Mouse (Mus musculus) neural tube, embryonic 14.5 days (tissue): ENCODE results near the gene Hist1h1b. TPM values are rescaled to one million over a fixed set of nuclear protein-coding genes. Genes with fewer than 3 reads are reported as not detected.
"Not testable (repeated sequence)": the region's sequence is repeated elsewhere in the genome, so short reads cannot be mapped to it uniquely, and the experiment has no call there.

Experiments used
- ATAC-seq: fragments of 200-750 bp; cut with Nextera tagmentation; 2 replicates; pipeline ENCODE4 v1.8.0; 2017; ENCODE audit warnings: low read depth, mild to moderate bottlenecking, moderate TSS enrichment, moderate library complexity
- H3K27ac ChIP-seq: fragments of 300-500 bp; sonication (generic); 2 replicates; pipeline ENCODE4 v1.5.1; 2014; ENCODE audit warnings: low read depth, mild to moderate bottlenecking, control low read depth, low read length, moderate library complexity, mixed read lengths
- H3K27me3 ChIP-seq: fragments of 300-500 bp; sonication (generic); 2 replicates; pipeline ENCODE4 v1.6.1; 2014; ENCODE audit warnings: low read length; ENCODE audit not compliant: control insufficient read depth, insufficient read depth
- H3K36me3 ChIP-seq: fragments of 300-500 bp; sonication (generic); 2 replicates; pipeline ENCODE4 v1.6.1; 2014; ENCODE audit warnings: low read length, mixed read lengths; ENCODE audit not compliant: control insufficient read depth, insufficient read depth
- H3K4me1 ChIP-seq: fragments of 300-500 bp; sonication (generic); 2 replicates; pipeline ENCODE4 v1.6.1; 2014; ENCODE audit warnings: low read length; ENCODE audit not compliant: control insufficient read depth, insufficient read depth
- H3K4me2 ChIP-seq: fragments of 300-500 bp; sonication (generic); 2 replicates; pipeline ENCODE4 v1.6.1; 2014; ENCODE audit warnings: mild to moderate bottlenecking, low read depth, low read length, control low read depth
- H3K4me3 ChIP-seq: fragments of 300-500 bp; sonication (generic); 2 replicates; pipeline ENCODE4 v1.5.1; 2014; ENCODE audit warnings: low read depth, low read length, control low read depth, mixed read lengths
- H3K9ac ChIP-seq: fragments of 300-500 bp; sonication (generic); replicated peaks from 2 replicates; pipeline ENCODE4 v1.6.1; 2014; ENCODE audit warnings: low read depth, mild to moderate bottlenecking, control low read depth, low read length, mixed read lengths
- H3K9me3 ChIP-seq: fragments of 300-500 bp; sonication (generic); 2 replicates; pipeline ENCODE4 v1.6.1; 2016; ENCODE audit warnings: low read length; ENCODE audit not compliant: control insufficient read depth
- WGBS: fragments of 180-500 bp; shearing (Covaris S2); extraction: QIAGEN DNeasy Blood & Tissue Kit; methylation state at CpG from one replicate; pipeline ENCODE4 v1.1.7; 2014; 5-methylcytosine and 5-hydroxymethylcytosine counted together
- polyA plus RNA-seq: library from polyadenylated mRNA; unstranded; fragments of >200 nt; fragmentation: Nextera tagmentation; extraction: Ambion mirVana; gene quantifications from 2 replicates; pipeline ENCODE4 v1.2.1, GENCODE M21; 2014

The Hist1h1b gene
- polyA plus RNA-seq: 0.68 and 1.3 TPM in 2 replicates

DNA sequence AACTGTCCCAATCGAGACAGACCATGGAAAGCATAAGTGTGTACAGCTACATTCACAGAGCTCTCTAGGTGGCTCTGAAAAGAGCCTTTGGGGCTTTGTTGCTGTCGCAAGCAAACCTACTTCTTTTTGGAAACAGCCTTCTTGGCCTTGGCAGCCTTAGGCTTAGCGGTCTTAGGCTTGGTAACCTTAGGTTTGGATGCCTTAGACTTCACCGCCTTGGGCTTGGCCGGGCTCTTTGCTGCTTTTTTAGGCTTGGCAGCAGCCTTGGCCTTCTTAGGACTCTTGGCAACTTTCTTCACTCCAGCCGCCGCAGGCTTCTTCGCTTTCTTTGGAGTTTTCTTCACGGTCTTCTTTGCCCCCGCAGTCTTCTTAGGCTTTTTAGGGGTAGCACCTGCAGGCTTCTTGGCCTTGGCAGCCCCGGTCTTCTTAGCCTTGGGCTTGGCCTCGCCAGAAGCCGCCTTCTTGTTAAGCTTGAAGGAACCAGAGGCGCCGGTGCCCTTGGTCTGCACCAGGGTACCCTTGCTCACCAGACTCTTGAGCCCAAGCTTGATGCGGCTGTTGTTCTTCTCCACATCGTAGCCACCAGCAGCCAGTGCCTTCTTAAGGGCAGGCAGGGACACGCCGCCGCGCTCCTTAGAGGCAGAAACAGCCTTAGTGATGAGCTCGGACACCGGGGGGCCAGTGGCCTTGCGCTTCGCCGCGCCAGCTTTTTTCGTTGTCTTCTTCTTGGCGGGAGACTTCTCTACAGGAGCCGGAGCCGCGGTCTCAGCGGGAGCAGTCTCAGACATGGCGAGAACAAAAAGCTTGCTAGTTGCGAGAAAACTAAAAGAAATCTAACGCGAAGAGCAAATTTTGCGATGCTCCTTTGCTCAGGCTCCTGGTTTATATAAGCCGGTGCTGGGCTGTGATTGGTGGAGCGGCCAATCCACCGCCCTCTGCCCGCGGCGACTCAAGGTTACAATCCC, at the start of gene Hist1h1b:
Hist1h1b (minus strand) TSS at position 859 of the 965 bp plus-strand sequence.
- no peaks in the 10 kb centered on the region for H3K27me3 ChIP-seq
- peak within 1 kb of the TSS; percentile 39 for H3K9ac ChIP-seq
- H3K4me1 ChIP-seq: peaks cover 19% of the 10 kb centered on the region
- no peak for ATAC-seq
- under 1% methylated on average over 44 of the region's 44 CpGs for WGBS
- peak within 1 kb of the TSS; percentile 70 for H3K4me2 ChIP-seq
- no peaks in the 10 kb centered on the region for H3K9me3 ChIP-seq
- H3K27ac ChIP-seq: peak within 1 kb of the TSS; percentile 10; the same call in 1 of the 2 replicates
- peak within 1 kb of the TSS; percentile 37 for H3K4me3 ChIP-seq
- H3K36me3 ChIP-seq: no peaks in the 10 kb centered on the region

DNA sequence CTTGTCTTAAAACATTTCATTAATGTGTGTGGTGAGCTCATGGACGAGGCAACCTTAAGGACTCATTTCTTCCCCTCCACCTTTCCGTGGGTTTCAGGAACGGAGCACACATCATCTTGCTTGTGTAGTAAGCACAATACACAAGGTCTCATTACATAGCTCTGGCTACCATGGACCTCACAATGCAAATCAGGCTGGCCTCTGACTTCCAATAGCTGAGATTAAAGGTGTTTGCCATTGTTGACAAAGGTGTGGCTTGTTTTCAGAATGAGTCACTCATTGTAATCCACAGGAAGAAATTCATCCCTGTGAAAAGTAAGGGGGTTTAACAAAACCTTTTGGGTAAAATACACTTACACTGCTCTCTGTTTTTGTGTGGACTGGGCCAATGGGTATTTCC, 48.1 kb upstream of the Hist1h1b start:
- Histone ChIP-seq H3K4me2 (no peak overlapping the region), H3K27me3 (no peaks in the 10 kb centered on the region), H3K4me3 (no peak overlapping the region), H3K27ac (no peak overlapping the region), H3K9ac (no peak overlapping the region), H3K4me1 (no peaks in the 10 kb centered on the region), H3K36me3 (no peaks in the 10 kb centered on the region), H3K9me3 (no peaks in the 10 kb centered on the region)
- 89% methylated on average over 3 of the region's 3 CpGs for WGBS
- no peak for ATAC-seq

DNA sequence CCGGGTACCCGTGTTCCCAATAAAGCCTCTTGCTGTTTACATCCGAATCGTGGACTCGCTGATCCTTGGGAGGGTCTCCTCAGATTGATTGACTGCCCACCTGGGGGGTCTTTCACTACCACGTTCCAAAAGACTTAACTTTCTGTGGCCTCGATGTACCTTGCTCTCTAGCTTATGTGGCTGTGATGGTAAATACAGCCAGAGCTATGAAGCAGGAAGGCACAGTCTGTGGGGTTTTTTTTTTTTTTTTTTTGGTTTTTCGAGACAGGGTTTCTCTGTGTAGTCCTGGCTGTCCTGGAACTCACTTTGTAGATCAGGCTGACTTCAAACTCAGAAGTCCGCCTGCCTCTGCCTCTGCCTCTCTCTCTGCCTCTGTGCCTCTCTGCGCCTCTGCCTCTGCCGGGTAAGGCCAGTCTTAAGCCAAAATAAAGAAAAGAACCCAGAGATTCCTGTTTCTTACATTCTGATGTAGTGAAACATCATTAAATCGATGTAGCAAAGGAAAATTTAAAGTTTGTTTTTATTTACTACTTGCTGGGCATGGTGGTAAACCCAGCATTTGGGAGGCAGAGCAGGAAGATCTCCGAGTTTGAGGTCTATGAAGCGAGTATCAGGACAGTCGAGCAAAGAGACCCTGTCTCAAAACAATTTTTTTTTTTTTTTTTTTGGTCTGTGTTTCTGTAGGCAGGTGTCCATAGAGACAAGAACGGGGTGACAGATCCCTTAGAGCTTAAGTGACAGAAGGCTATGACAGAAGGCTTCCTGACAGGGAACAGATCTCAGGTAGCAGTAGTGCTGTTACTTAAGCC, 39.9 kb upstream of the Hist1h1b start:
- H3K27me3 ChIP-seq, H3K4me2 ChIP-seq, H3K9ac ChIP-seq, H3K9me3 ChIP-seq, H3K36me3 ChIP-seq, ATAC-seq, H3K4me1 ChIP-seq, H3K4me3 ChIP-seq, H3K27ac ChIP-seq: not testable (repeated sequence)
- 67% methylated on average over 6 of the region's 16 CpGs for WGBS

DNA sequence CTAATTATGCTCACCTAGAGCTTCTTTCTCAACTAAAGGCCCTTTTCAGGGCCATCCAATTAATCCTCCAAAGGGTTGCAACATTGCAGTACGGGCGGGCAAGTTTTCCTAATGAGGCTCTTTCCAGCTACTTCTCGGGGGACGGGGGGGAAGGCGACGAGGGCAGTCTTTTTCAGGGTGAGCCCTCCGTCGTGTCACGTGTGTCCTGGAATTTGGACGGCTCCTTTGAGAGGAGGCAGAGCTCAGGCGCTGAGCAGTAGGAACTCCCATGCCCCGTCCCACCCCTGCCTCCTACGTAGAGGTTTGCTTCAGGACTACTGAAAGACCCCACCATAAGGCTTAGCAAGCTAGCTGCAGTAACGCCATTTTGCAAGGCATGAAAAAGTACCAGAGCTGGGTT, 31.7 kb upstream of the Hist1h1b start:
- not testable (repeated sequence) for H3K9ac ChIP-seq, H3K4me1 ChIP-seq, H3K4me3 ChIP-seq, H3K36me3 ChIP-seq, H3K27ac ChIP-seq, H3K27me3 ChIP-seq, H3K9me3 ChIP-seq
- ATAC-seq: peak; percentile 29; the same call in 1 of the 2 replicates
- H3K4me2 ChIP-seq: peak overlapping the region; percentile 27; the same call in 1 of the 2 replicates
- 0% methylated on average over 11 of the region's 14 CpGs for WGBS

DNA sequence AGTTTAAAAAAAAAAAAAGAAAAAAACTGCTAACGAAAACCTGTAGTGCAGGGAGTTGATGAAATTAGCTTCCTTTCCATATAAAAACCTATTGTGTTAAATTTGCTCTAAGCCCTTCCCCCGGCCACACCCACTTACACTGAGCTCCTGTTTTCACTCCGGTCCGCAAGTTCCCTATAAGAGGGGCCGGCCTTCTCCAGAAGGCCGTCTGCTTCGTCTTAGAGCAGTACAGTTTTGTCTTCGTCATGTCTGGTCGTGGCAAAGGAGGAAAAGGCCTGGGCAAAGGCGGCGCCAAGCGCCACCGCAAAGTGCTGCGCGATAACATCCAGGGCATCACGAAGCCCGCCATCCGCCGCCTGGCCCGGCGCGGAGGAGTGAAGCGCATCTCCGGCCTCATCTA, 31.1 kb upstream of the Hist1h1b start, which contains the start of gene Hist1h4m:
Hist1h4m (plus strand) TSS at position 208 of the 400 bp plus-strand sequence.
- H3K27ac ChIP-seq, H3K9ac ChIP-seq, H3K27me3 ChIP-seq, H3K4me3 ChIP-seq, H3K36me3 ChIP-seq, H3K4me1 ChIP-seq, H3K9me3 ChIP-seq: not testable (repeated sequence)
- WGBS: no CpG with 5 or more reads among the region's 24 CpGs
- H3K4me2 ChIP-seq: peak within 1 kb of the TSS; percentile 27; the same call in 1 of the 2 replicates
- ATAC-seq: peak; percentile 66

DNA sequence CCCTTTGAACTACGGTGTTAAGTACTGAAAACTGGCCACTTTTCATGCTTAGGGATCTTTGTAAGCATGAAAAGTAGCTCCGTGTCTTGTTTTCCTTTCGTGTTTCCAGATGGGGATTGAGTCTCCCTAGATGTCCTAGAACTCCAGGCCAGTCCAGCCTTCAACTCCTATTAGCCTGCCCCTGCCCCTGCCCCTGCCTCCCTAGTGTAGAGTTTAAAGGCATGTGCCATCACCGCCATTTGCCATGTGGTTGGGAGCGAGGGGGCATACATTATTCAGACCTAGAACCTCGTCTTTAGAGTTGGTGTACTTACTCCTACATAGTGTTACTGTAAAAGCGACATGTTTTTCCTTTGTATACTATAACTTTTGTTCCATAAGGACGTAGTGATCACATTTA, 30.6 kb upstream of the Hist1h1b start:
- H3K4me2 ChIP-seq, H3K9ac ChIP-seq, H3K27ac ChIP-seq, H3K9me3 ChIP-seq, H3K4me3 ChIP-seq, H3K27me3 ChIP-seq, H3K36me3 ChIP-seq, H3K4me1 ChIP-seq: not testable (repeated sequence)
- WGBS: no CpG with 5 or more reads among the region's 8 CpGs
- ATAC-seq: peak; percentile 22

DNA sequence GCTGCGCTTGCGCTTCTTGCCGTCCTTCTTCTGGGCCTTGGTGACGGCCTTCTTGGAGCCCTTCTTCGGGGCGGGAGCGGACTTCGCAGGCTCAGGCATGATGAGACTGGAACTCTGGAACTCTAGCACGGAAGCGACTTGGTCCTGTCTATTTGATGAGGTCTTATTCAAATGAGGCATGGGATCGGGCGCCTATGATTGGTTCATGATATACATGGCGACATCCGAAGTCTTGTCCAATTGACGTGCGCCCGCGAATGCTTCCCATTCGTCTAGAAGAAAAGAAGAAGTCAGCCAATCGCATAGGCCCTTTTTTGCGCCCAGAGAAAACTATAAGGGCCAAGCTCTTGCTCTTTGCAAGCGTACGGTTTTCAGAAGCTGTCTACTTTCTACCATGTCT, 29.6 kb upstream of the Hist1h1b start, which contains the start of the genes Hist1h2bq and Hist1h2ao:
Hist1h2bq (minus strand) TSS at position 125 of the 400 bp plus-strand sequence.
Hist1h2ao (plus strand) TSS at position 393 of the 400 bp plus-strand sequence.
- not testable (repeated sequence) for H3K4me2 ChIP-seq, H3K9me3 ChIP-seq, H3K36me3 ChIP-seq, H3K27me3 ChIP-seq, H3K27ac ChIP-seq, H3K4me1 ChIP-seq, H3K4me3 ChIP-seq, H3K9ac ChIP-seq
- ATAC-seq: peak; percentile 98
- no CpG with 5 or more reads among the region's 23 CpGs for WGBS

DNA sequence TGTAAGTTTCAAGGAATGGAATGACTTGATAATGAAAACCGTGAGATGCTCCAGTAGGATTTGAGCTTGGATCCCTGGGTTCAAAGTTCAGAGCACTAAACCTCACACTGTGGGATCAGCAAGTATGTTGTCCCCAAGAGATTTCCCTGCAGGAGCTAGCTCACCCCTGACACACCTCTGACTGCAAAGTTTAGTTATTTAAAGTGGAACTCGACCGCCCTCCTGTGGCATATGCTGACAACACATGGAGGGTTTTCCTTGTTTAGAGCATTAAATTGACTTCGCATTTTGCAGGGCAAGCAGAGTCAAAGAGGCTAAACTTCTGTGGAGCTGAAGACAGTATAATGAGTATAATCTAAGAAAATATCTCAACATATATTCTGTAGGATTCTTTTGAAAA, 22.6 kb upstream of the Hist1h1b start:
- H3K4me3 ChIP-seq, H3K4me1 ChIP-seq, H3K9me3 ChIP-seq, H3K36me3 ChIP-seq, H3K27ac ChIP-seq, H3K9ac ChIP-seq, H3K27me3 ChIP-seq, H3K4me2 ChIP-seq: not testable (repeated sequence)
- WGBS: no CpG with 5 or more reads among the region's 4 CpGs
- peak; percentile 68; the same call in 1 of the 2 replicates for ATAC-seq
